Mouse (Mus musculus): ENCODE data around the gene Dusp10. TPM values are rescaled to one million over a fixed set of nuclear protein-coding genes. Genes with fewer than 3 reads are reported as not detected.

Dusp10 gene
- 1 to 10 TPM; 5.8 to 8.3 (median 7.4) TPM for total RNA-seq (2022)

- DNase-seq (ENCODE audit: low spot score), result no peak
These were observed at the start of gene Dusp10 for GRCm38 (mm10) chr1:184013106-184013505. Gene Dusp10 (plus strand): TSS chr1:184013302.

DNA sequence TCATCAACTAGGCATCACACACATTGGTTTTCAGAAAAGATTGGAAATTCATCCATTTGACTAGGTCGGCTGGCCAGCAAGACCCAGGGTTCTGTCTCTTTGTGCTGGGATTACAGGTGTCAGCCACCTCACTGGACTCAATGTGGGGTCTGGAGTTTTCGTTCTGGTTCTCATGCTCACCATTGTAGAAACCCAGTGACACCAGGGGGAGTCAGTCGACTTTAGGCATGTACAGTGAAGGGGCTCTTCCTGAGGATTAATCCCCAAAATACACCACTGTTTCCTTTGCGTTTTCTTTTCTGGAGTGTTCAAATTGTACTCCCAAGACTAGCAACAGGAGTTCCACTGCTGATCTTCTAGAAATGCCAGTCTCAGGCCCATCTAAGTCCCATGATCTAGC, 47.8 kb upstream of the Dusp10 start:
- no peak for DNase-seq (ENCODE audit: low spot score)

- no peak for DNase-seq (ENCODE audit: low spot score)
These were observed 43.8 kb upstream of the Dusp10 start for GRCm38 (mm10) chr1:183969265-183969664.

DNA sequence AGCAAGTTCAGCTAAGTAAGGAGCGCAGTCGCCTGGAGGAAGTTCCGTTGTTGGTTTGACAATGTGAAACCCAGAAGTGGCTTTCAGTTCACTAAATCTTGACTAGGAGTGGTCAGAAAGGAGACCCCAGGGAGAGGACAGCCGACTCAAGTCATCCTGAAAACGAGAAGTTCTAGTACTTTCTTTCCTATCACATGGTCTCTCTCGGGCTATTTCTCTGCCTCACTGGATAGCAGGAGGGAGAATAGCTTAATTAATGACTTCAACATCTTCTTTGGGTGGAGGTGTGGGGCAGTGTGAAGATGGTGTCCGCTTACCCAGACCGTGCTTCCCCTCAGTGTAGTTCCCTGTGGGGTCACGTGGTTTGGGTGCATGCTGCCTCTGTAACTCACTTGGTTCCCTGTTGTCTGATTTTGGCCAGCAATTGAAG, 33.3 kb upstream of the Dusp10 start:
- DNase-seq (ENCODE audit: low spot score), result peak; percentile 49

- no peak for DNase-seq (ENCODE audit: low spot score)
These were observed 31.0 kb upstream of the Dusp10 start for GRCm38 (mm10) chr1:183982108-183982507.

- DNase-seq (ENCODE audit: low spot score), result no peak
These were observed 25.3 kb upstream of the Dusp10 start for GRCm38 (mm10) chr1:183987711-183988245.

DNA sequence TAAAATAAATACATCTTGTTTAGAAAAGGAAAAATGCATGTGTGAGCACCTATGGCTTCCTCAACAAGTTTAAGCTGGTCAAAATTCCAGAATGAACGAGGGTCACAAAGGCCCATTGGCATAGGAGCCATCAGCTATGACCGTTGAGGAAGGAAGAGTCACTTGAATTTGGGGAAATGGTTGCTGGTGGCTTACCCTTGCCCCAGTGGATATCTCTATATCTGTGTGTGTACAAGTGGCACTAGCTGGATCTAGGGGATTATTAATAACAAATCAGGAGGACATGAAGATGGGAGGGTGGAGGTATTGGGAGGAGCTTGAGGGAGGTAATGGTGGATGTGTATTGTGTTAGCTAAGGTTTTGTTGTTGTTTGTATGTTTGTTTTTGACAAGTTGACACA, 21.2 kb upstream of the Dusp10 start:
- no peak for DNase-seq (ENCODE audit: low spot score)

DNA sequence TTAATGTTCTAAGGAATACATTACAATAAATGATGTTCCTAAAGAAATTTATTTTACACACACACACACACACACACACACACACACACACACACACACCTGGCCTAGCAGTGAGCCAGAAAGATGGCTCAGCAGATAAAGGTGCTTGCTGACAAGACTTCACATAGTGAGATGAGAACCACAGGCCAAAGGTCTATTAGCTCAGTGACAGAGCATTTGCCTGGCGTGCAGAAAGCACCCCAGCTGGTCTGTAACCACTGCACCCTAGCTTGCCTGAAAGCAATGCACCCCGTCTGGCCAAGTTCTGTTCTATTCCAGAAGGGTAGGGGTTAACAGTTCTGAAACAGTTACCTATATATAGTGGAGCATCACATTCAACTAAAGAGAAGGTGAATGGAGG, 15.9 kb upstream of the Dusp10 start:
- DNase-seq (ENCODE audit: low spot score), result no peak

DNA sequence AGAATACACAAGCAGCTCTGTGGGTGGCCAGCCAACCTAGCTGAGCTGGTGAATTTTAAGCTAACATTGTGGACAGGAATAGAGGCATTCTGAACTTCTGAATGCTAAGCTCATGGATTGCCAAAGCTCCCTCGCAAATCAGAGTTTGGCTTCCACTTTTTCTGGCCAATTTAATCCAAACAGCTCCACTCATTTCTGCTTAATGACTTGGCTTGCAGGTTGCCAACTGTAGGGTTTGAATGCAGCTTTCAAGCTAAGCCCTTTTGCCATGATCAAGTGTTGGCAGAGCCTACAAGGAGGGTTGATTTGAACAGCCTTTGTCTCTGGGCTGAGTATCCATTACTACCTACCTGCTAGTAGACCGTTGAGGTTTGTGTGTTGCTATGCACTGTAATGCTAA, 10.6 kb upstream of the Dusp10 start:
- DNase-seq (ENCODE audit: low spot score), result no peak

DNA sequence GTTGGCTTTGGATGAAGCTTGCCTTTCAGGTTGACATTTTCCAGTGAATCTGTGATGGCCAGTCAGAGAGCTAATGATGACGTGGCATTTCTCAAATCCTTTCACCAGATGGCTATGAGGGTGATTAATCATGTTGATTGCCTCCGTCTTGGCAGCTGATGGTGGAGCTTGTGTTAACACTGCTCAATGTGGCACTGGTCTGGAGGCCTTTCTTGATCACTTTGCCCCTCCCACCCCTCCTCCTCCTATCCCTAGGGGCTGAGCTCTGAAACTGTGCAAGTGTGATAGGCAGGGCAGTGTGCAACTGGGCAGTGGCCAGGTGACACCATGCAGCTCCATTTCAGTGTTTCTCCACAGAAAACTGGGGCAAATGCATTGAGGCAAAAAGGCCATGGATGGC, 8.8 kb upstream of the Dusp10 start:
- no peak for DNase-seq (ENCODE audit: low spot score)

- DNase-seq (ENCODE audit: low spot score), result no peak
These were observed 7.6 kb upstream of the Dusp10 start for GRCm38 (mm10) chr1:184005315-184006058.

DNA sequence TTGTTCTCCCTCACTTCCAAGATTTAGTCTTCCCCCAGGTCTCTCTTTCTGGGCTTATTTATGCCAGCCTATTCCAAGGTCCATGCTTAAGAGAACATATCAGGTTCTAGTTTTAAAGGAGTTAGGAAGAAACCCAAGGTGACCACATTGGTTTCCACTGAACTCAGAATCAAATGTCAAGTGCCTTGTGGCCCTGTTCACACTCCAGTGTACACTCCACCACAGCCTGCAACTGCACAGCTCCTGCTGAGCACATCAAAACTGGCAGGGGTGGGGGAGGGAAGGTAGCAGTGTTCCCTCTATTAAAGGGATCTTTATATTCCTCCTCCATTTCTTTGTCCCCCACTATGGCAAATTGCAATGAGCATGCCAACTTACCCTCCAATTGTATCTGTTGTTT, 7.0 kb upstream of the Dusp10 start:
- no peak for DNase-seq (ENCODE audit: low spot score)

- DNase-seq (ENCODE audit: low spot score), result no peak
These were observed 1.8 kb upstream of the Dusp10 start for GRCm38 (mm10) chr1:184011311-184011710.

DNA sequence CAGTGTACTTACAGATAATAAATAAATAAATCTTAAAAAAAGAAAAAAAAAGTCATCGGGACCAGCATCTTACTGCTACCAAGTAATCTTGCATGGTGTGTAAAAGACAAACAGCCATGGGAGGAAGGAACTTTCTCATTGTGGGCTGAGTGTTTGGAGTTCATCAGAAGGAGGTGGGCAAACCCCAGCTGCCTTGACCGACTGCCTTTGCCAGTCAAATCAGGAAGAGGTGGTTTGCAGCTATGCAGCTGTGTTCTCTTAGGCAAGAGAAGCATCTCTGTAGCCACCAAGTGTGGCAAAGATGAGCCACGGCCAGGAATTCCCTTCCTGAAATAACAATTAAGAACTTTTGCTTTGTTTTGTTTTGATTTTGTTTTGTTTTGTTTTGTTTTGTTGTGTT, 989 bp downstream of the Dusp10 start:
- DNase-seq (ENCODE audit: low spot score), result no peak

GRCm38 (mm10) chr1:184015995-184016730, 3.1 kb downstream of the Dusp10 start:
- DNase-seq (ENCODE audit: low spot score), result no peak

GRCm38 (mm10) chr1:184017606-184018005, 4.5 kb downstream of the Dusp10 start:
- DNase-seq (ENCODE audit: low spot score), result no peak

GRCm38 (mm10) chr1:184019042-184019721, 6.1 kb downstream of the Dusp10 start:
- no peak for DNase-seq (ENCODE audit: low spot score)

DNA sequence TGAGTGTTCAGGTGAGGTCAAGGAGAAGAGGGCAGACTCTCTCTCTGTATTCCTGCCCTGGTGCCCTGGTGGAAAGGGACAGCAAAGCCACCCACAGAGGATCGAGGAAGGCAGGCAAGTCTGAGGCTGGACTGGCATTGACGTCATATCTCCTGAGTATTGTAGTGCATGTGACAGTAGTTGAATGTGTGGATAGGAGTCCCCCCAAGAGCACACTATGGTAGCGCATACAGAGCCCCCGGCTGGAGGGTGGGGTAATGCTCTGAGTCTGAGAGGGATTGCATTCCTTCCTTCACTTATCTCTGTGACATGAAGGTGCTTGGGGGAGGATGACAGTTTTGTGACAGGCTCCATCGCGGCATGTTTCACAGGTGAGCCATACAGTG, 6.6 kb downstream of the Dusp10 start:
- DNase-seq (ENCODE audit: low spot score), result no peak

GRCm38 (mm10) chr1:184023971-184024370, 10.9 kb downstream of the Dusp10 start:
- DNase-seq (ENCODE audit: low spot score), result no peak

DNA sequence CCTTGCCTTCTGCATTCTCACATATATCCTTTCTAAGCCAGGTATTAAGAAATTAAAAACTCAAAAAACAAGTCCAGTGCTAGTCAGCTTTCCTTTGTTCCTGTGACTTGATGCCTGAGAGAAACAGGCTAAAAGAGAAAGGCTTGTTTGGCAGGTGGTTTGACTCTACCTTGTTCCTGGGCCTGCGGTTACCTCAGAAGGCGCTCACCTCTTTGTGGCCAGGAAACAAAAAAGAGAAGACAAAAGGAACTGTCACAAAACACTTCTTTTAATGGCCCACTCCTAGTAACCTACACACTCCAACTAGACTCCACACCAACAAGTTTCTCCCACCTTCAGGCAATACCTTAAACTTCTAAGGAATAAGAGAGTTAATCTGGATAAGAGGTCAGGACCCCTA, 11.5 kb downstream of the Dusp10 start:
- no peak for DNase-seq (ENCODE audit: low spot score)

DNA sequence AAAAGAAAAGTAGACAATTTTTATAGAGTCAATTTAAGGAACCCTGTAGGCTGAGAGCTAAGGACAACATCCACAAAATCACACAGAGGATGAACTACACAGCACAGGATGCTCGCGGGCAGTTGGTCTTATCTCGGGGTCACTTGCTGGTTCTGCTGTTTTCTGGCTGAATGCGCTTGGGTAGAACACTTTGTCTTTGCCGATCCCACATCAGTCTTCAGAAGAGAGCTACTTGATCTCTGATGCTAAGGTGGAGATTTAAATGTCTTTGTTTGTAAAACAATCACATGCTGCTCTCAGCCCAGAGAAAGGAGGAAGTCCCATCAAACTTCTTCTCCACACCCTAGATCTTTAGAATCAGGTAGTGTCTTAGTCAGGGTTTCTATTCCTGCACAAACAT, 12.0 kb downstream of the Dusp10 start:
- no peak for DNase-seq (ENCODE audit: low spot score)

DNA sequence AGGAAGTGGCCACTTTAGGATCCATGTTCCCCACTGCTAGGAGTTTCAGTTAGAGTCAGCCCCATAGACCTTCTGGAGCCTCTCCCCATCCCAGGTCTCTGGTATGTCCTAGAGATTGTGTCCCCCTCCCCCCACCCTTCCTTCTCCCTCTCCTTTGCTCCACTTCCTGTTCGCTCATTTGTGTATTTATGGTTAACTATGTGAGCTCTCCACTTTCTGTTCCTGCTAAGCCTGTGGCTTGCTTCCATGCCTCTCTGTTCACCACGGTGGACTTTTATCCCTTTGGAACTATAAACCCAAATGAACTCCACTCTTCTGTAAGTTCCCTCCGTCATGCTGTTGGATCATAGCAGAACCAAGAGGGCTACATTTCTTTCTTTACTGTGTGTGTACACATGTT, 13.9 kb downstream of the Dusp10 start:
- DNase-seq (ENCODE audit: low spot score), result no peak
